Mouse (Mus musculus) lung, postnatal 36 days (tissue): ENCODE data around the gene Hist1h2bb.

Source experiments
- DNase-seq: peaks from one replicate; pipeline ENCODE4 v3.0.0; 2022; ENCODE audit warnings: mixed read lengths

Gene Hist1h2bb

DNA sequence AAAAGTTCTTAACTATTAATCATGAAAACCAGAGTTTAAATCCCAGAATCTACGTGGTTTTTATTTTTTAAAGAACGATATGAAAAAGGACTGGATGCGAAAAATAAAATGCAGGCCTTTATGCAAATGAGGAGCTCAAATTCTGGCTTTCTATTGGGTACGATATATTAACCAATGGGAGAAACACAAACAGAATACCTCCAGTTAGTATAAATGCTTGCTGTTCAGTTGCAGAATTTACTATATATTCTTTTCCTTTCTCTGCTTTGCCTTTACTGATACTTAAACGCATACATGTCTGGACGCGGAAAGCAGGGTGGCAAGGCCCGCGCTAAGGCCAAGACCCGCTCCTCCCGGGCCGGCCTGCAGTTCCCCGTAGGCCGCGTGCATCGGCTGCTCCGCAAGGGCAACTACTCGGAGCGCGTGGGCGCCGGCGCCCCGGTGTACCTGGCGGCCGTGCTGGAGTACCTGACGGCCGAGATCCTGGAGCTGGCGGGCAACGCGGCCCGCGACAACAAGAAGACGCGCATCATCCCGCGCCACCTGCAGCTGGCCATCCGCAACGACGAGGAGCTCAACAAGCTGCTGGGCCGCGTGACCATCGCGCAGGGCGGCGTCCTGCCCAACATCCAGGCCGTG, 4.4 kb downstream of the Hist1h2bb start, which contains the start of gene Hist1h2ab:
Gene Hist1h2ab (plus strand): TSS at position 288 of the 639 bp plus-strand sequence.
- peak; percentile 59 for DNase-seq

DNA sequence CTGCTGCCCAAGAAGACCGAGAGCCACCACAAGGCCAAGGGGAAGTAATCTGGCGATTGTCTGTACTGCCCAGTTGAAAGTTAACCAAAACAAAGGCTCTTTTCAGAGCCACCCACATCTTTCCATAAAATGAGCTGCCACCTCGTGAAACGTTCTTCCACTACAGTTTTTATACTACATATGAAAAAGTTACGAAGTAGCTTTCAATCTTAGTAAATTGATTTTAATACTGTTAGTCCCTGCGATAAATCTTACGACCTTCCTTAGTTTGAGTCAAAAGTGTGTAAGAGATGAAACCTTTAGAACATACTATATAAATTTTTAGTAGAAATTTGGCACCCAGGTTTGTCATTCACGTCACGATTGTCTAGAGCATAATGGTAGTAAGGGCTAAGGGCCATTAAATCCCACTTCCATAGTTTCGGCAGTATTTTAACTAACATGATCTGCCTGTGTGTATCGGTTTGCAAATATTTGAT, 5.0 kb downstream of the Hist1h2bb start:
- no peak for DNase-seq

DNA sequence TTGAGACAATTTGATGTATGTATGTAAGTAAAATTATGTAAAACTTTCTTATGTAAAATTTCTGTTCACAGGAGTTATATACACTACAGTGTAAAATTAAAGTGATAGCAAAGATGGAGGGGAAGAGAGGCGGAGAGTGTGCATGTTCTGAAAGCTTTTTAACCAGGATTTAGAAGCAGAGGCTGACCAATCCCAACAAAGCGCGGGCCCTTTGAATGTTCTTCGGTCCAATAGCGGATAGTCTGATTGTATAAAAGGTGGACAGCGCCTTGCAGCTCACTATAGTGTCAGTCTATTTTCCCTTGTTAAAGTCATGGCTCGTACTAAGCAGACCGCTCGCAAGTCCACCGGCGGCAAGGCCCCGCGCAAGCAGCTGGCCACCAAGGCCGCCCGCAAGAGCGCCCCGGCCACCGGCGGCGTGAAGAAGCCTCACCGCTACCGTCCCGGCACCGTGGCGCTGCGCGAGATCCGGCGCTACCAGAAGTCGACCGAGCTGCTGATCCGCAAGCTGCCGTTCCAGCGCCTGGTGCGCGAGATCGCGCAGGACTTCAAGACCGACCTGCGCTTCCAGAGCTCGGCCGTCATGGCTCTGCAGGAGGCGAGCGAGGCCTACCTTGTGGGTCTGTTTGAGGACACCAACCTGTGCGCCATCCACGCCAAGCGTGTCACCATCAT, 5.7 kb downstream of the Hist1h2bb start, which contains the start of gene Hist1h3b:
Gene Hist1h3b (plus strand): TSS at position 201 of the 675 bp plus-strand sequence.
- DNase-seq, result peak; percentile 94

DNA sequence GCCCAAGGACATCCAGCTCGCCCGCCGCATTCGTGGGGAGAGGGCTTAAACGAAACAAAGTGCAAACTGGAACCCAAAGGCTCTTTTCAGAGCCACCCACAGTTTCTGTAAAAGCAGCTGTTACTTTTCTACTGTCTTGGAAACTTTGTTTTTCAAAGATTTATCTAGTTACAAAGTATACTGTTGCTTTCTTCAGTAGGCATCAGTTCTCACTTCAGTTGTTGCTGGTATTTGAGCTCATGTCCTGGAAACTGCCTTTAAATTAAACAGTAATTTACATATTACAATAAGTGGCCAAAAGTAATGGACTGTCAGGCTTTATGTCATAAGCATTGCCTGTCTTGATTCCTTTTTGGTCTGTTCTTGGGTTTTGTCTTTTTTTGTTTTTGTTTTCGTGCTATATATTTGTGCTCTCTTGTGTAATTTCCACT, 6.2 kb downstream of the Hist1h2bb start:
- DNase-seq, result no peak

DNA sequence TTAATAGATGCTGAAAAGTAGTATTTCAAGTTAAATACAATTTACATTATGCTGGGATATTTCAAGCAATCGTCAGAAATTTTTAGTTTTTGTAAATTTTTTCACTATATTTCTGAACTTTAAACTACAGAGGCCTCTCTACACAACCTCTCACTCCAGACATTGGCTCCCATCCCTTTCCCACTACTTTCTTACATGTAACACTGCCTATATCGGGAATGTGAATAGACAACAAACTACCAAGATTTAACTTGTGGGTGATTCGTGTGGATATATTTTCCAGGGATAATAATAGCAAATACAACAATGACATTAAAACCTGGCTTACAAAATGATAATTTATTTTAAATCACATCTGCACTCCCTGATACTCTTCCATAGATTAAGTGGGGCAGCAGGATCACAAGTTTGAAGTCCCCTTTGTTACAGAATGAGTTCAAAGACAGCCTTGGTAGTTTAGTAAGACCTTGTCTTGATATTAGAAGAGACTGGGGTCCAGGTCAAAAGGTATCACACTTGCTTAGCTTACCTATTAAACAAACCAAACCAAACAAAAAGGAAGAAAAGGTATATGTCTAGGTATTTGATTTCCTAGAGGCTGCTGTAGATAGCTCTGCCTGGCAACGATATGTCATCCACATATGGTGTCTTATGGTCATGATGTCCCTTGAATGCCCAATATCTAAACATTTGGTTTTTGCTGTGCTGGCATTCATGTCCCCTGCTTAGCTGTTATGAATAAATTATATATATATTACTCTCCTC, 7.0 kb downstream of the Hist1h2bb start:
- DNase-seq, result no peak

DNA sequence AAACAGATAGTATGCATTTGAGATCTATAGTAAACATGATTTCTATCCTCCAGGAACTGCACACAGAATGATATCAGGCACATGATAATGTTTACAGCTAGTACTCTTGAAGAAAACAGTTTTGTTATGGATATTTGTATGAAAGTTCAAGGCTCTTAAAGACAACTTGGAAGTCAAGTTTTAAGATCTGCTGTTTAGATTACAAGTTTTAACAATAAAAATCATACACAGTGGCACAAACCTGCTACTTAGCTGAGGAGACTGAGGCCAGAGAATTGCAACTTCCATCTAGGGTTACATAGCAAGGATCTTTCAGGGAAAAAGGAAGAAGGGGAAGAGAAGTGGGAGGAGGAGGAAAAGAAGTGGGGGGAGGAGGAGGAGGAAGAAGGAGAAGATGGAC, 8.5 kb downstream of the Hist1h2bb start:
- DNase-seq, result no peak

DNA sequence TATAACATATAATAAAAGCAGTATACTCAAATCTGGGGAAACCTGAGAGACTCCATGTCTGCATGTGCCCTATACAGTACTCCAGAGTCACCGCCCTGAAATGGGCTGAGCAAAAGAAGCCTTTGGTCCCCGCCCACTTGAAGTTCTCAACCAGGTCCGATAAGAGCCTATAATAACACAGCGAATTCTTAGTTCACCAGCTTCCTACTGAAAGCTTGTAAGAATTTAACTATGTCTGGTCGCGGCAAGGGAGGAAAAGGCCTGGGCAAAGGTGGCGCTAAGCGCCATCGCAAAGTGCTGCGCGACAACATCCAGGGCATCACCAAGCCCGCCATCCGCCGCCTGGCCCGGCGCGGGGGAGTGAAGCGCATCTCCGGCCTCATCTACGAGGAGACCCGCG, 10.3 kb downstream of the Hist1h2bb start, which contains the start of gene Hist1h4b:
Gene Hist1h4b (plus strand): TSS at position 224 of the 400 bp plus-strand sequence.
- peak; percentile 98 for DNase-seq

DNA sequence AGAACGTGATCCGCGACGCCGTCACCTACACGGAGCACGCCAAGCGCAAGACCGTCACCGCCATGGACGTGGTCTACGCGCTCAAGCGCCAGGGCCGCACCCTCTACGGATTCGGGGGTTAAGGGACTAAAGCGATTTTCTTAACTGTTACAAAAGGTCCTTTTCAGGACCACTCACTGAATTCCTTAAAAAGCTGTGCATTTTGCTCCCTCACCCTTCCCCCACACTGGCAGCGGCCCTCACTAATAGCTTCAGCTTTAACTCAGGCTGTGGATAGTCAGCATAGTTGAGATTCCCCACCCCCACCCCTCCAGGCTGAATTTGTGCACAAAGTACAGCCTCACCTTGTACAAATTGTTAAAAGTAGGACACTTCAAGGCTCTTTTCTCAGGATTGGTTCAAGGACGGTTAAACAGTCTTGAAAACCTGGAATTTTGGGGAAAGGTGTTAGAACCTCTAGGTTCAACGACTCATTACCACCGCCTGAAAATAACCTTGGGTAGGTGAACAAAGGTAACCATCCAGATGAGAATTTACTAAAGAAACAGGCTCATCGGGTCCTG, 10.8 kb downstream of the Hist1h2bb start:
- DNase-seq, result no peak

DNA sequence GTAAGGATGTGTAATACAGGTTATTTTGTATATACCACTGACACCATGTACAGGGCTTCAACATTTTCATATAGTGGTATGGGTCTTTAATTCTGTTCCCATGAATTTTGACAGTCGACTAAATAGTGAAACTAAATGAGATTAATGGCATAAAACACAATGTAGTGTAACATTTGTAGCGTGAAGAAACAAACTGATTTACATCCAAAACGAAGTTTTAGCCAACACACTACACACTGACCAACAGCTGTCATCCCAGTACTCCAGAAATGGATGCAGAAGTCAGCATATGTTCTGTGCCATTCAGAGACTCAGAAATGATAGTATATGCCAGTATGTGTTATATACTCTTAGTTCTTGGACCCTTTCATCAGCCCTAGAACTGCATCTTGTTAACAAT, 11.4 kb downstream of the Hist1h2bb start:
- DNase-seq, result no peak

DNA sequence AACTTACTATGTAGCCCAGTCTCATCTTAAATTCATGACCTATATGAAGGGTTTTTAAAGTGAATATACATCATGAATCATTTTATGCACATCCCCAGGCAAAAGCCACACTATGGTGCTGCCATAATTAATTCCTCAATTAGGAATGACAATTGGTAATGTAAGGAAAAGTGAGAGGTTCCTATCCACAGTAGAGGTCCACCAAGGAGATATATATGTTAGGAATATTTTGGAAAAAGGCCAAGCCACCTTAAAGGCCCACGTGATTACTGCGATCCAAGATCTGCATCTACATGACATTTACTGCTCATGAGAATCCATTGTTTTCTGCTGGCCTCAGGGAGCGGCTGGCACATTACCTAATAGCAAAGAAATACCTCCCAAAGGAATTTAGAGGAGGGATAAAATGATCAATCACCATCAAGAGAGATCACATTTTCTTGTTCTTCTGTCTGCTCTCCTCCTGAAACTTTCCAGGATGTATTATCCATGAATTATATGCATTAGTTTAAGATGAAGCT, 12.8 kb downstream of the Hist1h2bb start:
- DNase-seq, result no peak

DNA sequence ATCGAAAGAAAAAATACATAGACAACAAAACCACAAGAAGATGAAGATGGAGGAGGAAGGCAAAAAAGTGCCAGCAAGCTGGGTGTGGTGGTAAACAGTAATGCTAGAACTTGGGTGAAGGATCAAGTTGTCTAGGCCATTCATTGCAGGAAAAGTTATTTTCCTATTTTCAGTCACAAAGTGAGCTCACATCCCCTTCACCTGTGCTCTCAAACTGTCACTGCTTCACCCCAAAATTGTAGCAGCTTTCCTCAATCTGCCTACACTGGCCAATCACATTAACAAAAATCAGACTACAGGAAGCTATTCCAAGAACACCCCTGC, 13.3 kb downstream of the Hist1h2bb start:
- DNase-seq, result no peak

DNA sequence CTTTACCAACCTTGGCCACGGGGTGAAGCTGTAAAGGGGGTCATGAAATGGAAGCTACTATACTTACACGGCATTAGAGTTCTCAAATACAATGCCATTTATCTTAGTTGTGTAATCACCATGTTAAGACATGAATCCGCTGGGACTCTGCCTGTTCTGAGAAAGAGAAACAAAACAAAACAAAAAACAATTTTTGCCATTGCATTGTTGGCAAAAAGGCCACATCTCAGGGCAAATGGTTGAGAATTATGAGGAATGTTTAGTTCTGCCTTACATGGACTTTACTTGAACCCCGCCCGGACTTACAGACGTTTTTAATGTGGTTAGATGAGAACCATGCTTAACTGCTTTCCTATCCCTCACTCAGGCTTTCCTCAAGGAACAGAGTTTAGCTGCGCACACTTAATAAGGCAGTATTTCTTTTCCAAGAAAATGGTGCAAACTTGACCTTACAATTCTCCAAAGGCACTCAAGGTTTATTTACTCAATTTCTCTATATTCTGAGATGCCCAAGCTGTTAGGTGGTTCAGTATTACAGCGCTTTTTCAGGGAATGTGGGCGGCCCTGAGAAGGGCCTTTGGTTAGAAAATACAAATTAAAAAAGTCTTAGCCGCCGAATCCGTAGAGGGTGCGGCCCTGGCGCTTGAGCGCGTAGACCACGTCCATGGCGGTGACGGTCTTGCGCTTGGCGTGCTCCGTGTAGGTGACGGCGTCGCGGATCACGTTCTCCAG, 13.9 kb downstream of the Hist1h2bb start:
- DNase-seq, result no peak

DNA sequence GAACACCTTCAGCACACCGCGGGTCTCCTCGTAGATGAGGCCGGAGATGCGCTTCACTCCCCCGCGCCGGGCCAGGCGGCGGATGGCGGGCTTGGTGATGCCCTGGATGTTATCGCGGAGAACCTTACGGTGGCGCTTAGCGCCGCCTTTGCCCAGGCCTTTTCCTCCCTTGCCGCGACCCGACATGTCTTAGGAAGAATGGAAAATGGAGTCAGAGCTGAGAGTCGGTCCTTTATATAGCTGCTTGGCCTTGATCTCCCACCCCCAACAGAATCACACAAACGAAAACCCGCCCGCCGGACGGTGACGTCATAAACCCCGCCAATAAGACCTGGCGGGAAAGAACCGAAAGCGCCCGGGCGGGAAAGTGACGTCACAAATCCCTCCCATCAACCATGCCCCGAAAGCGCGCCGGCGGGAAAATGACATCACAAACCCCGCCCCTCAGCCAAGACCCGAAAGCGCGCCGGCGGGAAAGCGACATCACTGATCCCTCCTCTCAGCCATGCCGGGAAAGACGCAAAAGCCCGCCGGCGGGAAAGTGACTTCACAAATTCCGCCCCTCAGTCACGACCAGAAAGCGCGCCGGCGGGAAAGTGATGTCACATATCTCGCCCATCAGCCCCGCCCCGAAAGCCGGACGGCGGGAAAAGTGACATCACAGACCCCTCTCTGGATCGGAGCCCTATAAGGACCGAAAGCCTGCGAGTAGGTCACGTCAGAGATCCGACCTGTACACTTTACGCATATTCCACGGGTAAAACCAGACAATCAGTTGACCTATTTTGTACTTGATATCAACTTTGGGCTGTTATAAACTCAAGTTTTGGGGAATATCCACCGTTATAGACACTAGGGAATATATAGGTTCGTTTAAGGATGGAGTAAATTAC, 14.7 kb downstream of the Hist1h2bb start, which contains the start of gene Hist1h4a:
Gene Hist1h4a (minus strand): TSS at position 259 of the 893 bp plus-strand sequence.
- DNase-seq, result peak; percentile 99

DNA sequence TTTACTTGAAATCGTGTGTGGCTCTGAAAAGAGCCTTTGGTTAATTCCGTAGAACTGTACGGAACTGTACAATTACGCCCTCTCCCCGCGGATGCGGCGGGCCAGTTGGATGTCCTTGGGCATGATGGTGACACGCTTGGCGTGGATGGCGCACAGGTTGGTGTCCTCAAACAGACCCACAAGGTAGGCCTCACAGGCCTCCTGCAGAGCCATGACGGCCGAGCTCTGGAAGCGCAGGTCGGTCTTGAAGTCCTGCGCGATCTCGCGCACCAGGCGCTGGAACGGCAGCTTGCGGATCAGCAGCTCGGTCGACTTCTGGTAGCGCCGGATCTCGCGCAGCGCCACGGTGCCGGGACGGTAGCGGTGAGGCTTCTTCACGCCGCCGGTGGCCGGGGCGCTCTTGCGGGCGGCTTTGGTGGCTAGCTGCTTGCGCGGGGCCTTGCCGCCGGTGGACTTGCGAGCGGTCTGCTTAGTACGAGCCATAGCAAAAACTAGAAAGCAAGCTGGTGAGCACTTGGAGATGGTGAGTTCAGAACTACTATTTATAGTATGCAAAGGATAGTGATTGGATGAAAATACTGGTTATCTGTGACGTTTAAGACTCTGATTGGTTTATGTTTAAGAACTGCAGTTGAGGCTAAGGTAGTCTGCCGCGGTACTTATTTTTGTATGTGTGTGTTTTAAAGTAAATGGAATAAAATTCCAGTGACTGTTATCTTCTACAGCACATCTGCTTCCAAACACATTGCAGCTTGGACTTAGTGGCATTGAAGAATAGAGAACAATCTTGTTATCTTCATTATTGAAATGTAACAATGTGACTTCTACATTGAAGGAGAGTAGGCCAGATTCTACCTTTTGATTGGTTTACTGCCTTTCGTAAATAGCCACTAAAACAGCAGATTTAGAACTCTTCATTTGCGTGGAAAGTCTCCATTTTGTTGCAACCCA, 15.6 kb downstream of the Hist1h2bb start, which contains the start of gene Hist1h3a:
Gene Hist1h3a (minus strand): TSS at position 516 of the 951 bp plus-strand sequence.
- peak; percentile 71 for DNase-seq

DNA sequence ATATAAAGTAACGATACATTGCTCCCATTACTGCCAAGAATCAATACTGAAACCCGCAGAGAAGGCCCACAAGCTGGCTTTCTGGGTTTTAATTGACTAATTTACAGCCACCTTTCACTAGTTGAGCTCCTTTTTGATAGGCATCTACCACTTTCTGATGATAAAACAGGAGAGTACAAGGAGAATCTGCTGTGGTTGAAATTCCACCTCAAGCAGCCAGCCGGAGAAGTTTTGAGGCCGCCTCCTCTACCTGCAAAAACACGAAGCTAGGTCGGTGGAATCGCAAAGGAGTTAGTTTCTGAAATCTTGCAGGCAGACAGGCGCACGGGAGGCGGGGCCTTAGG, 16.7 kb downstream of the Hist1h2bb start:
- DNase-seq, result no peak

DNA sequence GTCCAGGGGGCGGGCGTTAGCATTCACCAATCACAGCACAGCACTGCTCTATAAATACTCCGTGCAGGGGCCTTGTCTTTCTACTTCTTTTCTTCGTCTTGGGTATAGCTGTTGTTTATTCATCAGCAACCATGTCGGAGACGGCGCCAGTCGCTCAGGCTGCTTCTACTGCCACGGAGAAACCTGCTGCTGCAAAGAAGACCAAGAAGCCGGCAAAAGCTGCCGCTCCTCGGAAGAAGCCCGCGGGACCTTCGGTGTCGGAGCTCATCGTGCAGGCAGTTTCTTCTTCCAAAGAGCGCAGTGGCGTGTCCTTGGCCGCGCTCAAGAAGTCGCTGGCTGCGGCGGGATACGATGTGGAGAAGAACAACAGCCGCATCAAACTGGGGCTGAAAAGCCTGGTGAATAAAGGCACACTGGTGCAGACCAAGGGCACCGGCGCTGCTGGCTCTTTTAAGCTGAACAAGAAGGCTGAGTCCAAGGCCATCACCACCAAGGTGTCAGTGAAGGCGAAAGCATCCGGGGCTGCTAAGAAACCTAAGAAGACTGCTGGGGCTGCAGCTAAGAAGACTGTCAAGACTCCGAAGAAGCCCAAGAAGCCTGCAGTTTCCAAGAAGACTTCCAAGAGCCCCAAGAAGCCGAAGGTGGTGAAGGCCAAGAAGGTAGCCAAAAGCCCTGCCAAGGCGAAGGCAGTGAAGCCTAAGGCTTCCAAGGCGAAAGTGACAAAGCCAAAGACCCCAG, 17.2 kb downstream of the Hist1h2bb start, which contains the start of gene Hist1h1a:
Gene Hist1h1a (plus strand): TSS at position 81 of the 738 bp plus-strand sequence.
- peak; percentile 92 for DNase-seq

DNA sequence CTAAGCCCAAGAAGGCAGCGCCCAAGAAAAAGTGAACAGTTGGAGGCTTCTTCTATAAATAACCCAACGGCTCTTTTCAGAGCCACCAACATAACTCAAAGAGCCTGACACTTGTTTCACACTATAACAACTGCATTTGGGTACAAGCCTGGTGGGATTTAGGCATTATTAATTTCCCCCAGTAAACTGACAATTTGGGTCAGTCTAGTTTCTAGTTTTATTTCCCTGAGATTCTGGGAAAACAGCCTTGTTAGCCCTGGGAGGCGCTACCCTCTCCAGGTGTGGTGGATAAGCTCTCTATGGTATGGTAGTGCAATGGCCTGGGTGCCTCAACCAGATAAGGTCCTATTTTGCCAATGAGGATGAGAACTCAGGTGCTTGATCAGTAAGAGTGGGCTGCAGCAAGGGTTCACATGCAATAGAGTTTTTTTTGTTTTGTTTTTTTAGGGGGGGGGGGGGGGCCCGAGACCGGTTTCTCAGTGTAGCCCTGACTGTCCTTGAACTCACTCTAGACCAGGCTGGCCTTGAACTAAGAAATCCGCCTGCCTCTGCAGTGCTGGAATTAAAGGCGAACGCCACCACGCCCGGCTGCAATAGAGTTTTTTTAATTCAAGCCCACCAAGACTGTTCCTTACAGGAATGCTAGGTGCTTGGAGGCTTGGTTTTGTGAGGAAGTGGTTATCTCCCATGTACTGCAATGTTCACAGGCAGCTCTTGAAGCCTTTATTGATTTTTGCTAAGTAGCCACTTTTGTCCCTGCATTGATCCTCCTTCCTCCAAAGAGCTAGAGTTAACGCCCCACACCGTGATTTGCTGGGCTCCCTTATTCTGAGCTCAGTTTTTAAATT, 18.0 kb downstream of the Hist1h2bb start:
- DNase-seq, result no peak

DNA sequence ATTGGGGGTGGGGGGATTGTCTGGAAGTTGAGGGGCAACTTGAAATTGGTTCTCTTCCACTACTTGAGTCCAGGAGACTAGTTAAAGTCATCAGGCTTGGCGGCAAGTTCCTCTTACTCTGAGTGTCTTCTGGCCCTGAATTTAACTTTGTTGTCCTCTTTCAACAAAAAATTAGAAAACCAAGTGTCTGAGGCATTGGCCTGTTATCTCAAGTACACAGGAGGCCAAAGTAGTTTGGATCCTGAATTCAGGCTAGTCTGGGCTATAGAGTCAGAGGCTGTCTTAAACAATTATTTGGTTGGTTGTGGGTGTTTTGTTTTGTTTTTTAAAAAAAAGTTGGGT, 18.6 kb downstream of the Hist1h2bb start:
- DNase-seq, result no peak
